Mouse (Mus musculus) bone marrow macrophage, adult 2 months (primary cell): ENCODE data around the gene Pdzd11.

ENCODE experiments used
- CTCF ChIP-seq: IDR thresholded peaks from 2 replicates; pipeline ENCODE4 v1.5.1; 2012; ENCODE audit warnings: low read depth, mild to moderate bottlenecking, low read length, moderate library complexity
- POLR2A ChIP-seq: IDR thresholded peaks from 2 replicates; pipeline ENCODE4 v1.6.1; 2012; ENCODE audit warnings: mild to moderate bottlenecking, low read depth, low read length, borderline replicate concordance

DNA sequence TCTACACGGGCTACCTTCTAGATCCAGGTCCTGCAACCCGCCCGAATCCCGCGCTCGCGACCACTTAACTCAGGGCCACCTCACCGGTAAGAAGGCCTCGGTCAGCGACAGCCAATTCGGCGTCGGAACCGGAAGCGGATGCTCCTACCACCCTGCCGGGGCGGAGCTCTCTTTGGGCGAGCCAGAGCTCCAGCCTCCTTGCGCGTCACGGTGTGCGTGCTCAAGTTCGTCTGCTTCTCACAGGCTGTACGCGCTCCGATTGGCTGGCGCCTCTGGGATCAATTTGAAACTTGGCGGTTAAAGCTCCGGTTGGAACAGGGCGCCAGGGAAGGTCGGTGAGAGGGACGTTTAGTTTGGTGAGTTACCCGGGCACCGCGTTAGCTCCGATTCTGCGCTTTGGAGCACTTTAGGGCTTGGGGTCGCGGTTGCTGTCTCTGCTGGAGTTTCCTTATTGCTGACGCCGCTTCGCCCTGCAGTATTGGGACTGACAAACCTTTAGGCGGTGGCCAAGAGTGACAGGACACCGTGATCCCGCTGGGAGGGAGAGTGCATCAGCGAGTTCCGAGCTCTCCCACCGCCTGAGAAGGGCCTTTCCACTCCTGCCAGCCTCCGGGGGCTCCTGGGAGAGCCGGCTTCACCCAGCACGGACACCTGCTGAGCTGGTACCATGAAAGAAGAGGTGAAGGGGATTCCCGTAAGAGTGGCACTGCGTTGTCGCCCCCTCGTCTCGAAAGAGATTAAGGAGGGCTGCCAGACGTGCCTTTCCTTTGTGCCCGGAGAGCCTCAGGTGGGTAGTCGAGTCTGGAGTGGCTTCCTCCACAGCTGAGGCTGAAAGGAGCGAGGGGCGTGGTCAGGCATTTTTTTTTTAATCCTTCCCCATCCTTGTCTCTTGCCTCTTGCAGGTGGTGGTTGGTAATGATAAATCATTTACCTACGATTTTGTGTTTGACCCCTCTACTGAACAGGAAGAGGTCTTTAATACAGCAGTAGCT is at the start of gene Pdzd11:
- no peak for TF ChIP-seq POLR2A
- TF ChIP-seq CTCF: no peak
